Mouse (Mus musculus): ENCODE results near the gene Gm2a. TPM values are rescaled to one million over a fixed set of nuclear protein-coding genes. Genes with fewer than 3 reads are reported as not detected.

Gene Gm2a
- total RNA-seq, 2 experiments from 2014 or later = 10.6 to 10.9 TPM

GRCm38 (mm10) chr11:55121430-55121829 lies 23.5 kb downstream of the Gm2a start:
- no peak for DNase-seq (ENCODE audit: low spot score)
- intact Hi-C loops (cut with DNase I) = no loop called here

DNA sequence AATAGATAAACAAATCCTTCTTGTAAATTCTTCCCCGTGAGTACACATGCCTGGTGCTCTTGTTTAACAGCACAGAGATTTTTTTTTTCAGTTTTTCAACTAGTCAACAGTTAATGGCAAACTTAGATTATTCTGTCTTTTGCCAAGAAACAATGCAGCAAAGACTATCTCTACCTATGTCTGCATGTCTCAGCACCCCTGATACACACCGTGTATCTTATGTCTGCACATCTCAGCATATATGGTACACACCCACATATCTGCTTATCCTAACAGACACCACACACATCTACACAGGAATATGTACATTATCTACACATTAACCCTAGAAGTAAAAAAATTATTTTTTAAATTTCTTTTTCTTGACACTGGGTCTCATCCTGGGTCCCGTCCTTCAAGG lies 28.7 kb downstream of the Gm2a start:
- intact Hi-C loops (cut with DNase I) = no loop called here
- DNase-seq (ENCODE audit: low spot score) = no peak

DNA sequence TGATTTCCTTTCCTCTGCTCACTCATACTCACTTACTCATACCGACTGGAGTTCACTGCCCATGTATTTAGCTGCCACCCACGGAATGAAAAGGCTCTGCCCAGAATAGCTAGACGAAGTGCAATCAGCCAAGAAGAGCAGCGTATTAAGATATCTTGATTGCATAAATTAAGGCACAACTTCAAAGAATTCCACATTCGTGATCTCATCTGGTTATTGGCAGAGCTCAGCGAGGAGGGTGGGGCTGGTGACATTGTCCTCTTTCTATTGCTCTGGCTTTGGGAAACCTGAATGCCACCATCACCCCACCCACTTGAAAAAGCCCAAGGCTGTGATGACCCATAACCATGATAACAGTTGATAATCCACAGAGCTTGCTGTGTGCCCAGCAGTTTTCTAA lies 30.0 kb downstream of the Gm2a start:
- no peak for DNase-seq (ENCODE audit: low spot score)
- intact Hi-C loops (cut with DNase I) = no loop called here

DNA sequence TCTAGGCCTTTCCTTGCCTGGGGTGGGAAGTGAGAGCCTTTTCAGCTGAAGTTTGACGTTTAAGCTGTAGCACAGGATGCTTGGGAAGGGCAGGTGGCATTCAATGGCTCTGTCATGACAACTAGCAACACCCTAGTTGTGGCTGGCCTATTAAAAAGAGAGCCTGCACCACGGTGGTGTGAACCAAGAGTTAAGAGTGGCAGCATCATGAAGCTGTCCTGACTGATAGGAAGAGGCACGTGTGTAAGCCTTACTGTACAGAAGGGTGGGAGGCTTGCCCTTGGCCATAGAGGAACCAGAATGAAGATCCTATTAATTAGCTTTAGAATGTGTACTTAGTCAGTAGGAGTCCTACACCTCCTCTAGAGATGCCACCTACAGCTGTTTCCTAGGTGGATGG lies 30.5 kb downstream of the Gm2a start:
- intact Hi-C loops (cut with DNase I) = no loop called here
- DNase-seq (ENCODE audit: low spot score) = no peak

- intact Hi-C loops (cut with DNase I) = no loop called here
- no peak for DNase-seq (ENCODE audit: low spot score)
Measured at GRCm38 (mm10) chr11:55131077-55131742, 33.3 kb downstream of the Gm2a start.

DNA sequence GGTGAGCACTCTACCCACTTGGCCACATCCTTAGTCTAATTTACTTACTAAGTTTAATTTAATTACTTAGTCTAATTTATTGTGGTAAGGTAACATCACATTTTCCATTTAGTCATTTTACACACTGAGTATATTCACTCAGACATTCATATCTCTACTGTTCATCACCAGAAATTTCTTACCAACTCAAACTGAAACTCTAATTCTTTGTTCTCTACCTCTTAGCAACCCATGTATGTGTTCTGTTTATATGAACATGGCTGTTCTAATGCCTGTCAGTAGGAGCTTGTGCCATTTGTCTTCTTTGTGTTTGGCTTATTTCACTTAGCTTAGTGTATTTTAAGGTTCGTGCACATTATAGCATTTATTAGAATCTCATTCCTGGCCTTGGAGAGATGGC lies 34.0 kb downstream of the Gm2a start:
- intact Hi-C loops (cut with DNase I) = no loop called here

GRCm38 (mm10) chr11:55133204-55133603 lies 35.3 kb downstream of the Gm2a start:
- intact Hi-C loops (cut with DNase I) = no loop called here
- DNase-seq (ENCODE audit: low spot score) = no peak

More for the DNA sequence above, 34.0 kb downstream of the Gm2a start:
- DNase-seq (ENCODE audit: low spot score) = no peak

- intact Hi-C loops (cut with DNase I) = no loop called here
- DNase-seq (ENCODE audit: low spot score) = no peak
Measured at GRCm38 (mm10) chr11:55134407-55134806, 36.5 kb downstream of the Gm2a start.

DNA sequence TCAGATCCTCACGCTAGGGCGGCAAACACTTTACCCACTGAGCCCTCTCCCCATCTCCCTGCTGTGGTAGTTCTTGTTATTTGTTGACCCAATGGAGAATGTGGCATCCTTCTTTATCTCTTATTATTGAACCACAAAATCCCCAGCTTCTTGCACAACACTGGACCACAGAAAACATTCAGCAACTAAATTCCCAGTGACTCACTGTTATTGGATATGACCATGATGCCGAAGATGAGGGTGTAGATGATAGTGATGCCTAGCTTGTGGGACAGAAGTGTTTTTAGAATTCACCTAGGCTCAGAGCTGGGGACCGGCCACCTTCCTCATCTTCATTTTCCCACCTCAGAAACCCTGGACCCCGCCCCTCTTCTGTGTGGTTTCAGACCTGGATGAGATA lies 37.0 kb downstream of the Gm2a start:
- DNase-seq (ENCODE audit: low spot score) = no peak
- intact Hi-C loops (cut with DNase I) = no loop called here

DNA sequence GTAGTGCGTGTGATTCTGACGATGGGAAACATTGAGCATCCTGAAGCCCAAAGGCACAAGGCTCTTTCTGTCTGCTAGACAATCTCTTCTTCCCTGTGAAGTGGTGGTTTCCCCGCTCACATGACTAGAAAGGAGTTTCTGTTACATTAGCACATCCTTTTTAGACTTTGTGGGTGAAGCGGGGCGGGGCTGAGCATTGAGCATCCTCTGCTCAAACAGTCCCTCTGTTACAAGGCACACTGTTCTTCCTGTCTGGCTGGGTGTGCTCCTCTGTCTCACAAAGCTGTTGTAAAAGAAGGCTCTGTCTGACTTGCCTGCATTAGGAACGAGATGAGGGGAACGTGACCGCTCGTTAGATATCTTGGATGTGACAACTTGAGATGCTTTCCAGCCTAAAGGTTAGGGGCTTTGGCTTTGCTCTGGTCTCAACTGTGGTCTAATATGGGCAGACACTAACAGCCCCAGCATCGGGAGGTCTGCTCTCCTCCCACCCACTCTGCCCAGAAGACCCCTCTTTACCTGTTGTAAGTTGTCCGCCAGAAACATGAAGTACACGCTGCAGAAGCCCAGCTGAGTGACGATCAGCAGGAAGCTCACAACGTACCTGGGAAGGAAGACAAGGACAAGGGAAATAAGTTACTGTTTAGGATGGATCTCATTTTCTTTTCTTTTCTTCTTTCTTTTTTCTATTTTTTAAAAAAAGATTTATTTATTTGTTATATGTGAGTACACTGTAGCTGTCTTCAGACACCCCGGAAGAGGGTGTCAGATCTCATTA lies 39.0 kb downstream of the Gm2a start:
- intact Hi-C loops (cut with DNase I) = no loop called here
- DNase-seq (ENCODE audit: low spot score) = no peak

GRCm38 (mm10) chr11:55137646-55138045 lies 39.7 kb downstream of the Gm2a start:
- no peak for DNase-seq (ENCODE audit: low spot score)
- intact Hi-C loops (cut with DNase I) = no loop called here

DNA sequence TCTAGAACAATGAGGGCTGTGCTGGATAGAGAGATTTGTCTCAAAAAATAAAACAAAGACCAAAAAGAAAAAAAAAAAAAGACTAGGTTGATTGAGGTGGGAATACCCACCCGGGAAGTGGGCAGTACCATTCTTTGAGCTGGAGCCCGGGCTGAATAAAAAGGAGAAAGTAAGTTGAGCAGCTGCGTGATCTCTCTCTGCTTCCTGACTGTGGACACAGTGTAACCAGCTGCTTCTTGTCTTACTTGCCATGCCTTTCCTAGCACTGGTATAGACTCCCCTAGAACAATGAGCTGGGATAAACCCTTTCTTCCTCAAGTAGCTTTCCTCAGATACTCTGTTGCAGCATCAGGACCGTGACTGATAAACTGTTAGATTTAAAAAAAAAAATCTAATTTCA lies 43.6 kb downstream of the Gm2a start:
- intact Hi-C loops (cut with DNase I) = no loop called here
- no peak for DNase-seq (ENCODE audit: low spot score)

GRCm38 (mm10) chr11:55144011-55144410 lies 46.1 kb downstream of the Gm2a start:
- DNase-seq (ENCODE audit: low spot score) = no peak
- intact Hi-C loops (cut with DNase I) = no loop called here

- no peak for DNase-seq (ENCODE audit: low spot score)
- intact Hi-C loops (cut with DNase I) = no loop called here
Measured at GRCm38 (mm10) chr11:55146855-55147254, 48.9 kb downstream of the Gm2a start.

DNA sequence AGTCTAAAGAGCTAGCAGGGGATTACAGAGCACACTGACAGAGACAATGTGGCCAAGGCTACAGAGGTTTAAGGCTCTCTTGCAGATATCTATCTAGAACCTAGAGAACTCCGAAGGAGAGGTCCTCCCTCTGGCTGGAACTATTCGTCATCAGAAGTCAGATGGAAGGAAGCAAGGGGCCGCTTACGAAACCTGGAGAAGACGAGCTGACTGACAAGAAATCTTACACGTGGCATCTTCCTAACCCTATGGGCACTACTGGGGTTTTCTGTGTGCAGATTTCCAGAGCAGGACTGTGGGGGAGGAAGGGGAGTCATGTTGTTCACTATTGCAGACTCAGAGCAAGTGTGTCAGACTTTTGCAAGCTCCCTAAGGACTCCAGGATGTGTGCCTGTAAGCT lies 49.5 kb downstream of the Gm2a start:
- intact Hi-C loops (cut with DNase I) = no loop called here
- no peak for DNase-seq (ENCODE audit: low spot score)

GRCm38 (mm10) chr11:55148461-55148860 lies 50.5 kb downstream of the Gm2a start:
- no peak for DNase-seq (ENCODE audit: low spot score)
- intact Hi-C loops (cut with DNase I) = no loop called here

DNA sequence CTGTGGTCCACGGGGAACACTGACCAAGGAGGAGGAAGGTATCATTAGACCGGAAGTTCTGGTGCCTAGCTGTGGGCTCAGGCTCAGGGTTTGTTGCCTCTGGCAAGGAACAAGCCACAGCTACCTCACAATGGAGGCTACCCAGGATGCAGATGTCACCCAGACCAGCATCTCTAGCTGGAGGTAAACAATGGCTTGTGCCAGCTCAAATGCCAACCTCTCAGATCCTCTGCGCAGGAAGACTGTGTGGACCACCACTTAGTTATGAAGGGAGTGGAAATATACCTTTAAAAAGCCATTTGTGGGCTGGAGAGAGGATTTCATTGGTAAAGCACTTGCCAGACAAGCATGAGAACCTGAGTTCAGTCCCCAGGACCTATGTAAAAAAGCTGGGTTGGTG lies 53.7 kb downstream of the Gm2a start, which contains the start of gene Slc36a3:
Slc36a3 (minus strand) TSS at position 101 of the 400 bp plus-strand sequence.
- intact Hi-C loops (cut with DNase I) = no loop called here
- DNase-seq (ENCODE audit: low spot score) = no peak

- DNase-seq (ENCODE audit: low spot score) = no peak
- intact Hi-C loops (cut with DNase I) = loop anchor here (5.0 kb wide), 2 partner anchors 67 to 157 kb away; no protein-coding TSS in a partner anchor
Measured at GRCm38 (mm10) chr11:55154398-55155069, 56.6 kb downstream of the Gm2a start.

- intact Hi-C loops (cut with DNase I) = loop anchor here (5.0 kb wide), 2 partner anchors 68 to 158 kb away; no protein-coding TSS in a partner anchor
- DNase-seq (ENCODE audit: low spot score) = no peak
Measured at GRCm38 (mm10) chr11:55155070-55155421, 57.1 kb downstream of the Gm2a start.

DNA sequence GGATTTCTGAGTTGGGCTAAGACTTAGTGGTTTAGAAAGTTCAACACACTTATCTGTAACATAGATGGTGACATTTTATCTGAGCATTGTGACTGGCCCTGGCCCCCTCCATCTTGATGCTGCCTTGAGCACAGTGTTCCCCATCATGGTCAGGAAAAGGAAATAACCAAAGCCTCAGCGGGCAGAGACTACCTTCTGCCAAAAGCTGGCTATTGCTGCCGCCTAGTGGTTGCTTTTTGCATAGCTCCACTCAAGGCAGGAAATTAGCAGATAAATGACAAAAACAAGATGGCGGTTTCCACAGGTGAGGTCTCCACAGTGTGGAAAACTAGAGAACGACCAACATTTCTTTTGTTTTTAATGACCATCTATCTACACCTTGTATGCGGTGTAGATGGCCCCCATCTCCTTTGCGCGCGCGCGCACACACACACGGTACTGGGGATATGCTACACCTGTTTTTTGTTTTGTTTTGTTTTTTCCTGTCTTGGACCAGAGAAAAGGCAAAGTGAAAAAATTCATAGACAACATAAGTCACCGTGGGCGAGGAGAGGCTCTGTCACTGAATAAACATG lies 61.0 kb downstream of the Gm2a start:
- intact Hi-C loops (cut with DNase I) = loop anchor here (2.0 to 5.0 kb wide), 3 partner anchors 72 to 162 kb away; no protein-coding TSS in a partner anchor
- peak; percentile 32 for DNase-seq (ENCODE audit: low spot score)
